Mouse (Mus musculus) T-helper 1 cell (primary cell): ENCODE measurements at regions not wholly inside any gene's neighbourhood (a gene's known extent, or its start where the extent isn't known, plus 50 kb on each side); places are given as distances from the start of the nearest gene placed in this dataset.

Experiments used
- in situ Hi-C: fragments of 300-600 bp; cut with MboI, MseI; formaldehyde crosslinking; loops from one replicate; pipeline ENCODE4 v1.15.1; 2025; ENCODE audit warnings: high pct_unique_total_duplicates

- in situ Hi-C loops = no loop called here
Measured at GRCm38 (mm10) chr4:93579343-93579742, 244.0 kb upstream of the Tusc1 start.

- in situ Hi-C loops = loop anchor here (25.0 kb wide), 1 partner anchor 945 kb away; no protein-coding TSS in a partner anchor
Measured at GRCm38 (mm10) chr4:93567487-93568259, 232.4 kb upstream of the Tusc1 start.

GRCm38 (mm10) chr4:93555787-93556760, 220.8 kb upstream of the Tusc1 start:
- in situ Hi-C loops = loop anchor here (25.0 kb wide), 1 partner anchor 956 kb away; no protein-coding TSS in a partner anchor

GRCm38 (mm10) chr4:93555181-93555580, 219.9 kb upstream of the Tusc1 start:
- in situ Hi-C loops = loop anchor here (25.0 kb wide), 1 partner anchor 957 kb away; no protein-coding TSS in a partner anchor

GRCm38 (mm10) chr4:93552489-93553160, 217.3 kb upstream of the Tusc1 start:
- in situ Hi-C loops = loop anchor here (25.0 kb wide), 1 partner anchor 960 kb away; no protein-coding TSS in a partner anchor

- in situ Hi-C loops = loop anchor here (25.0 kb wide), 1 partner anchor 961 kb away; no protein-coding TSS in a partner anchor
Measured at GRCm38 (mm10) chr4:93551086-93551485, 215.8 kb upstream of the Tusc1 start.

GRCm38 (mm10) chr4:93540588-93540987, 205.3 kb upstream of the Tusc1 start:
- in situ Hi-C loops = no loop called here

- in situ Hi-C loops = no loop called here
Measured at GRCm38 (mm10) chr4:93527382-93527781, 192.1 kb upstream of the Tusc1 start.

- in situ Hi-C loops = no loop called here
Measured at GRCm38 (mm10) chr4:93520454-93521100, 185.3 kb upstream of the Tusc1 start.

- in situ Hi-C loops = no loop called here
Measured at GRCm38 (mm10) chr4:93518925-93519324, 183.6 kb upstream of the Tusc1 start.

- in situ Hi-C loops = no loop called here
Measured at GRCm38 (mm10) chr4:93510771-93511170, 175.5 kb upstream of the Tusc1 start.

- in situ Hi-C loops = no loop called here
Measured at GRCm38 (mm10) chr4:93496871-93497270, 161.6 kb upstream of the Tusc1 start.

- in situ Hi-C loops = no loop called here
Measured at GRCm38 (mm10) chr4:93494319-93494718, 159.0 kb upstream of the Tusc1 start.

GRCm38 (mm10) chr4:93493905-93494304, 158.6 kb upstream of the Tusc1 start:
- in situ Hi-C loops = no loop called here

GRCm38 (mm10) chr4:93493326-93493725, 158.0 kb upstream of the Tusc1 start:
- in situ Hi-C loops = no loop called here

- in situ Hi-C loops = no loop called here
Measured at GRCm38 (mm10) chr4:93488570-93488969, 153.3 kb upstream of the Tusc1 start.

- in situ Hi-C loops = no loop called here
Measured at GRCm38 (mm10) chr4:93486455-93486854, 151.1 kb upstream of the Tusc1 start.

- in situ Hi-C loops = no loop called here
Measured at GRCm38 (mm10) chr4:93481247-93481646, 145.9 kb upstream of the Tusc1 start.

- in situ Hi-C loops = no loop called here
Measured at GRCm38 (mm10) chr4:93477189-93477767, 142.0 kb upstream of the Tusc1 start.

- in situ Hi-C loops = no loop called here
Measured at GRCm38 (mm10) chr4:93467998-93468397, 132.7 kb upstream of the Tusc1 start.

GRCm38 (mm10) chr4:93467424-93467823, 132.1 kb upstream of the Tusc1 start:
- in situ Hi-C loops = no loop called here
